Mouse (Mus musculus) heart, embryonic 14.5 days (tissue): ENCODE measurements around the gene Macrod1. TPM values are rescaled to one million over a fixed set of nuclear protein-coding genes. Genes with fewer than 3 reads are reported as not detected.

Experiments
- ATAC-seq: fragments of 200-750 bp; cut with Nextera tagmentation; 2 replicates; pipeline ENCODE4 v1.8.0; 2017; ENCODE audit warnings: low read depth, moderate TSS enrichment; ENCODE audit not compliant: insufficient number of reproducible peaks, insufficient read depth, low FRiP score
- H3K27ac ChIP-seq, 2 experiments: fragments of 200-500 bp in 1 of 2; fragments of 300-500 bp in 1 of 2; sonication (generic) in 1 of 2; replicated peaks in 1 of 2; 2 replicates each; pipeline ENCODE4 v1.5.1; 2012 to 2014; ENCODE audit warnings: low read depth in 2 of 2, low read length in 2 of 2, control low read depth in 1 of 2, mild to moderate bottlenecking in 1 of 2, mixed read lengths in 1 of 2; ENCODE audit not compliant: control insufficient read depth in 1 of 2, insufficient read depth in 1 of 2
- H3K27me3 ChIP-seq: fragments of 300-500 bp; sonication (generic); 2 replicates; pipeline ENCODE4 v1.6.1; 2014; ENCODE audit warnings: mild to moderate bottlenecking, low read length, control low read depth; ENCODE audit not compliant: control insufficient read depth, insufficient read depth
- H3K36me3 ChIP-seq: fragments of 300-500 bp; sonication (generic); 2 replicates; pipeline ENCODE4 v1.6.1; 2014; ENCODE audit warnings: mild to moderate bottlenecking, control low read depth, low read length, mixed read lengths; ENCODE audit not compliant: control insufficient read depth, insufficient read depth
- H3K4me1 ChIP-seq, 2 experiments: fragments of 200-500 bp in 1 of 2; fragments of 300-500 bp in 1 of 2; sonication (generic) in 1 of 2; 2 replicates each; pipeline ENCODE4 v1.6.1; 2012 to 2014; ENCODE audit warnings: low read length in 2 of 2, control low read depth in 1 of 2, mixed read lengths in 1 of 2; ENCODE audit not compliant: control insufficient read depth in 2 of 2, insufficient read depth in 2 of 2
- H3K4me2 ChIP-seq: fragments of 300-500 bp; sonication (generic); 2 replicates; pipeline ENCODE4 v1.6.1; 2014; ENCODE audit warnings: mild to moderate bottlenecking, low read length
- H3K4me3 ChIP-seq, 2 experiments: fragments of 200-500 bp in 1 of 2; fragments of 300-500 bp in 1 of 2; sonication (generic) in 1 of 2; 2 replicates each; pipeline ENCODE4 v1.5.1; 2012 to 2014; ENCODE audit warnings: low read length in 2 of 2, mild to moderate bottlenecking in 2 of 2, control low read depth in 1 of 2, low read depth in 1 of 2, moderate library complexity in 1 of 2; ENCODE audit not compliant: control insufficient read depth in 1 of 2, insufficient read depth in 1 of 2
- H3K9ac ChIP-seq: fragments of 300-500 bp; sonication (generic); 2 replicates; pipeline ENCODE4 v1.6.1; 2014; ENCODE audit warnings: mild to moderate bottlenecking, low read length
- H3K9me3 ChIP-seq: fragments of 300-500 bp; sonication (generic); 2 replicates; pipeline ENCODE4 v1.6.1; 2016; ENCODE audit warnings: low read length, control low read depth; ENCODE audit not compliant: control insufficient read depth
- WGBS: fragments of 180-500 bp; shearing (Covaris S2); extraction: QIAGEN DNeasy Blood & Tissue Kit; methylation state at CpG from one replicate; pipeline ENCODE4 v1.1.7; 2014; 5-methylcytosine and 5-hydroxymethylcytosine counted together
- polyA plus RNA-seq: library from polyadenylated mRNA; unstranded; fragments of >200 nt; fragmentation: Nextera tagmentation; extraction: Ambion mirVana; gene quantifications from 2 replicates; pipeline ENCODE4 v1.2.1, GENCODE M21; 2014

The Macrod1 gene
- polyA plus RNA-seq, 1 experiment from 2014 or later, result 53.0 TPM

DNA sequence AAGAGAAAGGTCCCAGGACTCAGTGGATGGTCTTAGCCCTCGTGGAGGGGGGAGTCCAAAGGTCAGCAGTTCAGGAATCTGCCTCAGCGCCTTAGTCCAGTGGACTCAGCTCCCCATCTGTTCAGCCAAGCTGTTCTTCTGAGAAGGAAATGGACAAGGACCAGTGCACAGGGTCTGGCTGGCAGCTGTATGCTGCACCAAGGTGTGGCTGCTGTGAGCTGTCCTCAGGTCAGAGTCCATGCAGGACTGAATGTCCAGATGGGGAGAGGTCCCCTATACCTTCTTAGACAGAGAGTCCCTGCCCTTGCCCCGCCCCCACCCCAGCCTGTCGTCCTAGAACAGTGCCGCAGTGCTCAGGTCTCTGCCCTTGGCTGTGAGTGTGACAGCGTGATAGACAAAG, 135.0 kb downstream of the Macrod1 start:
- no peaks in the 10 kb centered on the region for H3K36me3 ChIP-seq
- no peak overlapping the region for H3K9ac ChIP-seq
- ATAC-seq, result no peak
- no peak overlapping the region for H3K4me3 ChIP-seq
- H3K4me2 ChIP-seq, result no peak overlapping the region
- 45% methylated on average over 6 of the region's 6 CpGs for WGBS
- no peaks in the 10 kb centered on the region for H3K9me3 ChIP-seq
- no peak overlapping the region for H3K27ac ChIP-seq
- H3K27me3 ChIP-seq, result no peaks in the 10 kb centered on the region; the same call in 1 of the 2 replicates
- peaks cover 6 to 10% of the 10 kb centered on the region in 2 experiments; a peak in 3 of 4 replicates for H3K4me1 ChIP-seq

DNA sequence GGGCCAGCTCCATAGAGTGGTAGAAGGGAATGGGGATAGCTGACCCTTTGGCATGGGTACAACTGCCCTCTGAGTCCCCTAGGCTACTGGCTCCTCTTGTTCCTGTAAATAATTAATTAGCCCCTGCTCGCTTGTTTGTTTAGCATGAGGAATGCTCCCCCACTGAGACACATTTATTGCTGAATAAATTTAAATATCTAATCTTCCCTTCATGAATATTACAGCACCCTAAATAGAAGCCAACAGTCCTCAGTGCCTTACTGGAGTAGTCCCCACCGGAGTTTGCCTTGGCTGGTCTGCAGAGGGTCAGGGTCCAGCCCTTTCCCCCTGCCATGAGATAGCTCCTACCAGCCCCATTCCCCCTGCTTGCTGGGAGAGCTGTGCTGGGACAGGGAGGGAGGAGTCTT, 136.0 kb downstream of the Macrod1 start:
- H3K4me2 ChIP-seq, result no peak overlapping the region
- no peak for ATAC-seq
- no peak overlapping the region for H3K9ac ChIP-seq
- 71% methylated on average over 2 of the region's 2 CpGs for WGBS
- H3K9me3 ChIP-seq, result no peaks in the 10 kb centered on the region
- peaks cover 5% of the 10 kb centered on the region for H3K36me3 ChIP-seq
- H3K4me3 ChIP-seq, result no peak overlapping the region
- H3K27me3 ChIP-seq, result no peaks in the 10 kb centered on the region; the same call in 1 of the 2 replicates
- H3K27ac ChIP-seq, result no peak overlapping the region
- H3K4me1 ChIP-seq, result peaks cover 9 to 17% of the 10 kb centered on the region in 2 experiments; a peak in 3 of 4 replicates

DNA sequence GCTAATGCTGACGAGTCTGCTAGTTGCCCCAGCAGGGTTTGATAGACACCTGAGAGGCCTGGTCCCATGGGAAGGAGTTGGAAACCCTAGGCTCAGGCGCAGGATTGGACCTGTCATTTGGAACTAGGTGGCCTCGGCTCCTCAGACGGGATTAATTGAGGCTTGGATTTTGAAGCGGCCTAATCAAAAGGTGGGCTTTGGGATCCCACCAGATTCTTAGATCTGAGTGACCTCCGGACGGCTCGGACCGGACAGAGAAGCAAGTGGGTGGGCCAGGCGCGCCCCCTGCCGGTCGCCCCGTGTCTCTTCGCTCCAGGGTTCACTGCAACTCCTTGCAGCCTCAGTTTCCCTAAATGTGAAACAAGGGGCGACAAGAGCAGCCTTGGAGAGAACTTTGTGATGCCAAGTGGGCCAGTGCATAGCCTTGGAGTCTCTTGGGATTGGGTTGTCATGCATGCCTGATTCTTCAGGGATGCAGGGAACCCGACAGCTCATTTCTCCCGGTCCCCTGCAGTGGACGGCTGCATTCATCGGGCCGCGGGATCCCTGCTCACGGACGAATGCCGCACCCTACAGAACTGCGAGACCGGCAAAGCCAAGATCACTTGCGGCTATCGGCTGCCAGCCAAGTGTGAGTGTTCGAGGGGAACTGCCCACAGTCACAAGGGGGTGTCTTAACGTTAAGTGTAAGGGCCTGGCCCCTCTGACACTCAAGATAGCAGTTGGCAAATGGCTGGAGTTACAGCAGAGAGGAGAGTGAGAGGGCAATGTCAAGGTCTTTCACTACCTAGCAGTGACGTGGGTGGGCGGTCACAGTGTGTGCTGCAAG, 139.5 kb downstream of the Macrod1 start:
- H3K36me3 ChIP-seq, result peaks cover 41% of the 10 kb centered on the region
- H3K27me3 ChIP-seq, result no peaks in the 10 kb centered on the region
- WGBS, result 11% methylated on average over 33 of the region's 33 CpGs
- 0 out of 4 replicates have a peak overlapping the region, but pooled peaks of 1 of the 2 experiments have one; percentile 19 for H3K27ac ChIP-seq
- no peaks in the 10 kb centered on the region for H3K9me3 ChIP-seq
- ATAC-seq, result peak; percentile 17; the same call in 1 of the 2 replicates
- H3K4me3 ChIP-seq, result no peak overlapping the region
- H3K4me2 ChIP-seq, result peak overlapping the region; percentile 51
- H3K9ac ChIP-seq, result peak overlapping the region; percentile 49; the same call in 1 of the 2 replicates
- H3K4me1 ChIP-seq, result peaks cover 9 to 17% of the 10 kb centered on the region in 2 experiments; a peak in 3 of 4 replicates

DNA sequence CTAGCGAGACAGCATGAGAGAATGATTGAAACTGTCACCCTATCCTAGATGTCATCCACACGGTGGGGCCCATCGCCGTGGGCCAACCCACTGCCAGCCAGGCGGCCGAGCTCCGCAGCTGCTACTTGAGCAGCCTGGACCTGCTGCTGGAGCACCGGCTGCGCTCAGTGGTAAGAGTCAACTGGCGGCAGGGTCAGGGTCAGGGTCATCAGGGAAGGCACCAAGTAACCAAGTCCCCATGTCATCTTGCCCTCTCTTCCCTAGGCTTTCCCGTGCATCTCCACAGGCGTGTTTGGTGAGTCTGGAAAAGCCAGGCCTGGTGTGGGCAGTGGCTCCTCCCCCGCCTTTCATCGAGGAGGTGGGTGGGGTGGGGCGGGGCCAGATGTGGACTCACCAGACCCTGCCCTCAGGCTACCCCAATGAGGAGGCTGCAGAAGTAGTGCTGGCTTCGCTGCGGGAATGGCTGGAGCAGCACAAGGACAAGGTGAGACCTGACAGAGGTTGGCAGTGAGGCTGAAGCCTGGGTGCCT, 140.2 kb downstream of the Macrod1 start:
- Histone ChIP-seq H3K4me1 (peaks cover 9 to 17% of the 10 kb centered on the region in 2 experiments; a peak in 3 of 4 replicates), H3K9me3 (no peaks in the 10 kb centered on the region), H3K36me3 (peaks cover 48% of the 10 kb centered on the region), H3K9ac (peak overlapping the region; percentile 49; the same call in 1 of the 2 replicates), H3K4me3 (no peak overlapping the region), H3K27ac (0 out of 4 replicates have a peak overlapping the region, but pooled peaks of 1 of the 2 experiments have one; percentile 19), H3K27me3 (no peaks in the 10 kb centered on the region), H3K4me2 (peak overlapping the region; percentile 51)
- peak; percentile 55 for ATAC-seq
- 14% methylated on average over 17 of the region's 17 CpGs for WGBS

DNA sequence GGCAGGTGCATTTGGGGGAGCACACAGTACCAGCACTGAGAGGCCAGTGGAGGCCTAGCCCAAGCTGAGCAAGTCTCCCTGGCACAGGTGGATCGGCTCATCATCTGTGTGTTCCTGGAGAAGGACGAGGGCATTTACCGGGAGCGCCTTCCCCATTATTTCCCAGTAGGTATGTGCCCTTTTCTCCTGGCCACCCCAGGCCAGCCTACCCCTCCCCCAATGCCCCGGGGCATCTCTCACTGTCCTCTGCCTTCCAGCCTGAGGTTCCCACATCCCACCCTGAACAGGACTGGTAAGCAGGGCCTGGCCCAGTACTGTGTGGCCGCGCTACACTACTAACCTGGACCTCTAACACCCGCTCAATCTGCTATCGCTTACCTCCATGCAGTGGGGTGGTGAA, 140.8 kb downstream of the Macrod1 start:
- ATAC-seq, result no peak; the same call in 1 of the 2 replicates
- Histone ChIP-seq H3K9me3 (no peaks in the 10 kb centered on the region), H3K4me3 (no peak overlapping the region), H3K36me3 (peaks cover 52% of the 10 kb centered on the region), H3K4me2 (no peak overlapping the region), H3K27me3 (no peaks in the 10 kb centered on the region), H3K4me1 (peaks cover 11 to 20% of the 10 kb centered on the region in 2 experiments; a peak in 3 of 4 replicates), H3K27ac (no peak overlapping the region), H3K9ac (no peak overlapping the region)
- 78% methylated on average over 9 of the region's 9 CpGs for WGBS

DNA sequence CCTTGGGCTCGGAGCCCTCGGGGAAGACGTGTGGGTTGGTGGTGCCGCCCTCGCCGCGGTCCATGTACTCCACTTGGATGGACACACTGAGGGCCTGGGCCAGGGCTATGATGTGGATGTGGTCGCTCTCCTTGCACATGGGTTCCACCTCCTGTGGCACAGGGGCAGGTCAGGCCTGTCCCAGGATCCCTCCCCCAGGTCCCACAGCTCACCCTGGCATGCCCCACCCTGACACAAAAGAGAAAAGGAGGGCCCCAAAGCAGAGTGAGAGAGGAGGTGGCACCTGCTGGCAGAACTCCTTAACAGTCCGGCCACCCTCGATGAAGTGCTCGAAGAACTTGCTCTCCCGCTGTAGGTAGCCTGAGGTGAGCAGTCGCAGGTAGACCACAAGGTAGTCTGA, 142.5 kb downstream of the Macrod1 start:
- Histone ChIP-seq H3K36me3 (peaks cover 68% of the 10 kb centered on the region), H3K27me3 (no peaks in the 10 kb centered on the region), H3K4me1 (peaks cover 12 to 29% of the 10 kb centered on the region in 2 experiments; a peak in 3 of 4 replicates), H3K4me2 (no peak overlapping the region), H3K27ac (no peak overlapping the region), H3K4me3 (no peak overlapping the region), H3K9ac (no peak overlapping the region), H3K9me3 (no peaks in the 10 kb centered on the region)
- no peak for ATAC-seq
- WGBS, result 95% methylated on average over 13 of the region's 13 CpGs

DNA sequence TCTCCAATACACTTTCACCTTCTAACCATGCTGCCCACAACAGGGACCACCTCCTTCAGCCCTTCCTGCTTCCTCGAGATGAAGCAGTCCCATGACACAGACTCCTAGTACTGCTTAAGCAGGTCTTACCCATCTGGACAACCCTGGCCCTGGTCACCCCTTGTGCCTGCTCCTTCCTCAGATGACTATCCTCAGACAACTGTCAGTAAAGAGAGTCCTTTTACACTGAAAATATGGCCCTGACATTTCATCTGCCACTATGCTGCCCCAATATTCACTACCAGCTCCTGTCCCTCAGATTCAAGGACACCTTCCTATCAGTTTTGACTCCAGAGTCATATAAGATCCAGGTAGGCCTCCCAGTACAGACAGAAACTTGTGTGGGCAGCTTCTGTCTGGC, 143.8 kb downstream of the Macrod1 start:
- 46% methylated on average over 1 of the region's 1 CpGs for WGBS
- H3K4me1 ChIP-seq, result peaks cover 14 to 42% of the 10 kb centered on the region in 2 experiments
- H3K27me3 ChIP-seq, result no peaks in the 10 kb centered on the region
- no peak for ATAC-seq
- no peak overlapping the region for H3K9ac ChIP-seq
- H3K27ac ChIP-seq, result no peak overlapping the region
- no peak overlapping the region for H3K4me2 ChIP-seq
- H3K9me3 ChIP-seq, result no peaks in the 10 kb centered on the region
- peaks cover 73% of the 10 kb centered on the region for H3K36me3 ChIP-seq
- no peak overlapping the region for H3K4me3 ChIP-seq
